Mouse (Mus musculus) small intestine, adult 2 months (tissue): ENCODE measurements around the gene Stom. TPM values are rescaled to one million over a fixed set of nuclear protein-coding genes. Genes with fewer than 3 reads are reported as not detected.
A peak's percentile ranks its signal among the peaks of the same experiment; 100 is the strongest.

Source experiments
- H3K27ac ChIP-seq: fragments of 200-500 bp; 2 replicates; pipeline ENCODE4 v1.5.1; 2012; ENCODE audit warnings: low read depth, low read length, control low read depth, inconsistent platforms; ENCODE audit not compliant: insufficient read depth
- H3K27me3 ChIP-seq: fragments of 200-500 bp; 2 replicates; pipeline ENCODE4 v1.6.1; 2012; ENCODE audit warnings: mild to moderate bottlenecking, moderate library complexity, low read length, inconsistent platforms; ENCODE audit not compliant: control insufficient read depth, insufficient read depth
- H3K36me3 ChIP-seq: fragments of 200-500 bp; 2 replicates; pipeline ENCODE4 v1.6.1; 2012; ENCODE audit warnings: mild to moderate bottlenecking, low read length, control low read depth, inconsistent platforms; ENCODE audit not compliant: control insufficient read depth, insufficient read depth
- H3K4me1 ChIP-seq: fragments of 200-500 bp; 2 replicates; pipeline ENCODE4 v1.6.1; 2012; ENCODE audit warnings: low read length, inconsistent platforms, mixed read lengths; ENCODE audit not compliant: control insufficient read depth, insufficient read depth, insufficient read length
- H3K4me3 ChIP-seq: fragments of 200-500 bp; 2 replicates; pipeline ENCODE4 v1.5.1; 2012; ENCODE audit warnings: low read depth, mild to moderate bottlenecking, control low read depth, inconsistent platforms, low read length, moderate library complexity
- CTCF ChIP-seq: fragments of 200-500 bp; IDR thresholded peaks from 2 replicates; pipeline ENCODE4 v1.5.1; 2012; ENCODE audit warnings: low read depth, mild to moderate bottlenecking, control low read depth, inconsistent platforms, low read length, moderate library complexity, mixed read lengths; ENCODE audit not compliant: insufficient replicate concordance, insufficient read length; ENCODE audit errors: extremely low read depth
- POLR2A ChIP-seq: fragments of 200-500 bp; IDR thresholded peaks from 2 replicates; pipeline ENCODE4 v1.6.1; 2012; ENCODE audit warnings: low read depth, mild to moderate bottlenecking, control low read depth, inconsistent platforms, low read length, moderate library complexity
- WGBS: fragments of 180-500 bp; shearing (Covaris S2); methylation state at CpG from one replicate; pipeline ENCODE4 v1.1.7; 2018; 5-methylcytosine and 5-hydroxymethylcytosine counted together
- polyA plus RNA-seq: library from polyadenylated mRNA; depleted of rRNA; stranded (reverse); fragments of >200 nt; gene quantifications from 2 replicates; pipeline ENCODE4 v1.2.3, GENCODE M21; 2012

The Stom gene
- polyA plus RNA-seq, 1 experiment: 55.4 TPM

- H3K4me1 ChIP-seq: peaks cover 27% of the 10 kb centered on the region
- WGBS: 80% methylated on average over 13 of the region's 13 CpGs
Measured at GRCm38 (mm10) chr2:35302049-35302885, 34.5 kb downstream of the Stom start.

GRCm38 (mm10) chr2:35299437-35299836 is 37.3 kb downstream of the Stom start:
- no peak overlapping the region for H3K27ac ChIP-seq
- peaks cover 11% of the 10 kb centered on the region for H3K4me1 ChIP-seq
- no peak for TF ChIP-seq POLR2A
- TF ChIP-seq CTCF: no peak
- no peaks in the 10 kb centered on the region for H3K27me3 ChIP-seq
- H3K4me3 ChIP-seq: no peak overlapping the region
- peaks cover 13% of the 10 kb centered on the region for H3K36me3 ChIP-seq
- WGBS: 46% methylated on average over 2 of the region's 2 CpGs

More at GRCm38 (mm10) chr2:35302049-35302885, 34.5 kb downstream of the Stom start:
- Histone ChIP-seq H3K27ac (0 out of 2 replicates have a peak overlapping the region, but pooled peaks have one; percentile 23), H3K27me3 (no peaks in the 10 kb centered on the region), H3K36me3 (peaks cover 7% of the 10 kb centered on the region), H3K4me3 (no peak overlapping the region)
- TF ChIP-seq CTCF (no peak), POLR2A (no peak)

GRCm38 (mm10) chr2:35297703-35298332 is 39.0 kb downstream of the Stom start:
- H3K4me1 ChIP-seq: peaks cover 6% of the 10 kb centered on the region; the same call in 1 of the 2 replicates
- peaks cover 17% of the 10 kb centered on the region for H3K36me3 ChIP-seq
- 21% methylated on average over 15 of the region's 15 CpGs for WGBS
- H3K27ac ChIP-seq: no peak overlapping the region
- TF ChIP-seq CTCF (peak; percentile 99), POLR2A (no peak)
- H3K27me3 ChIP-seq: no peaks in the 10 kb centered on the region
- H3K4me3 ChIP-seq: no peak overlapping the region

GRCm38 (mm10) chr2:35293291-35293690 is 43.5 kb downstream of the Stom start:
- 84% methylated on average over 8 of the region's 8 CpGs for WGBS
- Histone ChIP-seq H3K27ac (no peak overlapping the region), H3K4me1 (0 out of 2 replicates have a peak, but pooled peaks cover 2% of the 10 kb centered on the region), H3K4me3 (no peak overlapping the region), H3K27me3 (no peaks in the 10 kb centered on the region), H3K36me3 (peaks cover 18% of the 10 kb centered on the region)
- TF ChIP-seq CTCF: no peak

- H3K36me3 ChIP-seq: peaks cover 18% of the 10 kb centered on the region
- no peak overlapping the region for H3K4me3 ChIP-seq
- H3K4me1 ChIP-seq: 0 out of 2 replicates have a peak, but pooled peaks cover 2% of the 10 kb centered on the region
- no peak for TF ChIP-seq CTCF
- no peak for TF ChIP-seq POLR2A
- no peak overlapping the region for H3K27ac ChIP-seq
- WGBS: 32% methylated on average over 3 of the region's 3 CpGs
- no peaks in the 10 kb centered on the region for H3K27me3 ChIP-seq
Measured at GRCm38 (mm10) chr2:35292700-35293099, 44.1 kb downstream of the Stom start.

GRCm38 (mm10) chr2:35291856-35292255 is 44.9 kb downstream of the Stom start:
- no peaks in the 10 kb centered on the region for H3K27me3 ChIP-seq
- TF ChIP-seq CTCF: peak; percentile 36; the same call in 1 of the 2 replicates
- TF ChIP-seq POLR2A: no peak
- 0 out of 2 replicates have a peak, but pooled peaks cover 2% of the 10 kb centered on the region for H3K4me1 ChIP-seq
- no peak overlapping the region for H3K27ac ChIP-seq
- H3K4me3 ChIP-seq: no peak overlapping the region
- 19% methylated on average over 3 of the region's 3 CpGs for WGBS
- peaks cover 20% of the 10 kb centered on the region for H3K36me3 ChIP-seq
